Mouse (Mus musculus) brain, embryonic 18.5 days (tissue): ENCODE data around the gene Elf3.
"Not testable (repeated sequence)": the region's sequence is repeated elsewhere in the genome, so short reads cannot be mapped to it uniquely, and the experiment has no call there.

ENCODE experiments used
- DNase-seq: peaks from one replicate; pipeline ENCODE4 v3.0.0-alpha.2; 2012; ENCODE audit warnings: low read depth, low spot score

The Elf3 gene

DNA sequence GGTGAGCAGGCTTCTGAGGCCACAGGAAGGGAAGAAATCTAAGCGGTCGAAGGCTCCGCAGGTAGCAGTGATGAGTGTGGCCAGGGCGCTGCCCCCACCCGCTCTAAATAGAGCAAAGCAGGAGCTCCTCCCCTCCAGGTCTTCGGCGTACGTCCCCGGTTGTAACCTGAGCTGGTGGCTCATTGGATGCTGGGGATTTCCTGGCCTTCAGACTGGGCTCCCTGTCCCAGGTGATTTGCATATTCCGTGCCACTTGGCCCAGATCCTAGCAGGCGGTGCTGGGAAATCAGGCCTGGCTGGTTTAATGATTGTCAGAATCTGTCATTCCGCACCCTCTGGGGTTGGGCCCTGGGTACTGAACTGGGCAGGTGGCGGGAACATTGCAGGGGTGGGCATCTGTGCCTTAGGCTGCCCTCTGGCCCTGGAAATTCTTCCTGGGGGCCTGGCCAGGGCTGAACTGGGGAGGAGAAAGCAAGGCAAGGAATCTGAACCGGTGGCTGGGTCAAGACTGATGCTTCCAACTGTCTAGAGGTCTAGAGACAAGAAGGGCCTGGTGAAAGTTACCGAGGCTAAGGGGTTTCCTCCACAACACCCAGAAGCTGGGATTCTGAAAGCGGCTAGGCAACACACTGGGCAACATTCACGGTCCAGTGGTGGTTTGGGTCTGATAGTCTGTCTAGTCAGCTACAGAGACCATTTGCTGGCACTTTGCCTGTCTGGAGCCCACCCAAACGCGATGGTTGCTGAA is at the start of gene Elf3:
TSS of gene Elf3 (minus strand) at position 189 of the 748 bp plus-strand sequence.
- no peak for DNase-seq

DNA sequence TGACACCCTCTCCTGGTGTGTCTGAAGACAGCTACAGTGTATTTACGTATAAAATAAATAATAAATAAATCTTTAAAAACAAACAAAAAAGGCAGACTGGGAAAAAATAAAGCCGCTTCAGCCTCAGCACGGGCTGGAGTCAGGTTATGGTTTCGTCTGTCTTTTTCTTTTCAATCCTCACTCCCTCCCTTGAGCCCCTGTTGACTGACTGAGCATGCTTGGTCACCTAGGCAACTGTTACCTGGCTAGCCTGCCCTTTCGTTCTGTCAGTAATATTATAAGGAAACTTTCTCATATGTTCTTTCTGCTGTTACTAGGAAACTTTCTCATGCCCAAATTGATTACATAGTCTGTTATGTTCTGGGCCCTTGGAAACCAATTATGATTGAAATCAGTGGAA is 32.5 kb upstream of the Elf3 start:
- DNase-seq = peak; percentile 8

DNA sequence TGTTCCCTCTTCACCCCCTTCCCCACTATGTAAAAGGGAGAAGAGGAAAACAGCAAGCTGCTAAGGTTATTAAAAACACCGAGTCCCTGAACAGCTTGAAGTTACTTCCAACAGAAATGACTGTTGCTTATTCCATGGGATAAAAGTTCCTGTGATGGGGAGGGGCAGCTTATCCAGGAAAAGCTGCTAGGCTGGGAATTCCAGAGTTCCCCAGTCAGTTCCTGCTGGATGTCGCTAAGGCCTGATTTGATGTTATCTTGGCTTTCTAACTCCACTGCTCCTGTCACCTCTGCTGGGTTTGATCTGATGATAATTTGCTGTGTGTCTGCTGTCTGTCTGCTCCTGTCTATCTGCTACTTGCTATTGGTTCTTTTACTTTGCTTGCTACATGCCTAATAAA is 27.9 kb upstream of the Elf3 start:
- DNase-seq = no peak

DNA sequence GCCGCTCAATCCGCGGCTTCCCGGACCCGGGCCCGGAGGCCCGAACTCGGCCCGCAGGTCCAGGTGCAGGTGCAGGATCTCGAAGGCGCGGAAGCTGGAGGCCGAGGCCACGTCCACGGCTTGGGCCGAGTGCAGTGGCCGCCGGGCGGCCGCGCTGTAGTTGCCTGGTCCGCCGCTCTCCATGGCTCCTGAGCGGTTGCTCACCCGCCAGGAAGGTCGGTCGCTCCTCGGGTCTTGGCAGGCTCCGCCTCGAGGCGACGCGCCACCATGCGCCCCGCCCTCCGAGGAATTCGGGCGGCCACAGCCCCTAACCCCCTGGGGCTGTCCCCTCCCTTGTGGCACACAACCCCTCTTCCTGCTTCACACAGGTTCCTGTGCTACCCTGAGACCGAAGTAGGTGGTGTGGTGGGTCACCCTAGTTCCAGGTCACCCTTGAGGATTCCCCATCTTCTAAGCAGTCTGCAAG is 25.5 kb upstream of the Elf3 start, which contains the start of gene Rnpep:
TSS of gene Rnpep (minus strand) at position 259 of the 466 bp plus-strand sequence.
- peak; percentile 36 for DNase-seq

DNA sequence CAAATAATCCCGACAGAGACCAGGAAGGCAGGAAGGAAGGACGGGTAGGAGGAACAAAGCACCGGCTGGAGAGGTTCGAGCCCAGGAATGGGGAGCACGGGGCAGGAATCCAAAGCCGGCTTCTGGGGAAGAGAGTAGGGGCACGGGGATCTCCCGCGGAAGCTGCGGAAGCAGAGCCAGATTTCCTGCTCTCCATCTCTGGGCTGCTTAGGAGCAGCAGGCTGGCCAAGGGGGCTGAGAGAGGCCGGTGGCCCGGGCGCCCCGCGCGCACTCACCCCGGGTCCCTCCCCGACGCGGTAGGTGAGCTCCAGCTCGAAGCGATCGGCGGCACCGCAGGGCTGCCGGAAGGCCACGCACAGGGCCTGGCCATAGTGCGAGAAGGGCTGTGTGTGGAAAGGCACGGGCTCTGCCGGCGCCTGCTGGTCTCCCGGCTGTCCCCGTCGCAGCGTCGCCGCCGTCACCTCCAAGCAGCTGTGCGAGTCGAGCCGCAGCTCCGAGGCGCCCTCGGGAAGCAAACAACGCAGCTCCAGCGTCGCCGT is 25.0 kb upstream of the Elf3 start:
- no peak for DNase-seq

DNA sequence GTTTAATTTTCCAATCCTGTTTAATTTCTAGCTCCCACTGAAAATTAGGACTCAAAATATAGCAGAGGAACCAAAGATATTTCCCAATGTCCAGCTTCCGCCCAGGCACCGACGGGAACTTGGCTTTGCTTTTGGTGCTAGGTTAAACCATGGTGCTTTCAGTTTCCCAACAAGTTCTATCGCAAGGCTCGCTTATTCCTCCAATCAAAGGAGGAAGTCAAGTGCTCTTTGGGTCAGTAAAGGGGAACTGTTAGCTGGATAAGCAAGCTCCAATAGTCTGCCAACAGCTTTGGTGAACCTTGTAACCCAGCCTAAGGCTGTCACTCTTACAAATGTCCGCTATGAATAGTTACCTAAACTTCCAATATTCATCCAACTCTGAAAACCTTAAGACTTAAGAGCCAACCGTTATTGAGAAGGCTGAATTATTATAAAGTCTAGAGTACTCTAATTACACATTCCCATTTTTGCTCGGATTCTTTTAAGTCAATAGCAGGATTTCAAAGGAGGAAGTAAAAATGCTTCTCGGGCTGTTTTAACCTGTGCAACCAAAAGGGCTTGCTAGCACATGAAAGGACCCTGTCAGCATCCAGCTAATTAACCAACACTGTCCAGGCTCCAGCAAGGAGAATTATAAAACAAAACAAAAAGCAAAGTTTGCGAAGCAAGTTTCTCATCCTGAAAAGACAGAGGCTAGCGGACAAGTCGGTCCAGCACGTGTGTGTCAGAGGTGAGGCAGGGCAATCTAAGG is 24.3 kb upstream of the Elf3 start:
- no peak for DNase-seq

DNA sequence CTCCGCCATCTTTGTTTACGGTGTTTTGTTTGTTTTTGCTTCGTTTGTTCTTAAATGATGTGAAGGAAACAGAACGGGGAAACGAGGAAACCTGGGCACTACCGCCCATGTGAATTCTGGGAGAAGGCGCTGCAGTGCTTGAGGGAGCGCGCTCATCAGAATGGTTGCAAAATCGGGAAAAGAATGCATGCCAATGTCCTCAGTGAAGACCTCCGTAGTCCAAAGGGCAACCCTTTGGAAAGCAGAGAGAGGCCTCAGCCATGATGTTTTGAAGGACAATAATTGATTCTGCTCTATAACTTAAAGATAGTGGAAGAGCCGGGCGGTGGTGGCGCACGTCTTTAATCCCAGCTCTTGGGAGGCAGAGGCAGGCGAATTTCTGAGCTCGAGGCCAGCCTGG is 23.5 kb upstream of the Elf3 start:
- no peak for DNase-seq

DNA sequence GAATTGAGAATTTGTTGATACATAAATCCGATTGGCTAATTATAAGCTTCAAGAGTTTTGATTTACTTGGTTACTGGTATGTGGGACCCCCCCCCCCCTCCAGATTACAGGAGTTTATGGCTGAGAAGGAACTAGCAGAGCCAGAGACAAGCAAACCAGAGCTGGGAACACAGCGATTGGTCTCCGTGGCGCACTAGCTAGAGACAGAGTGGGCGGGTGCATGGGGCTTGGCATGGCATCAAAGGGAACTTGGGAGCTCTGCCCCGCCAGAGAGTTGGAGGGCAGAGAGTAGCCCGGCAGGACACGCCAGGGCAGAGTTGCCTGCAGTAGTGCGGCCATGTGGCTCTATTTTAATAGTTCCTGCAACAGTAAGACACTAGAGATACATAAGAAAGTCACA is 22.3 kb upstream of the Elf3 start:
- DNase-seq = no peak

DNA sequence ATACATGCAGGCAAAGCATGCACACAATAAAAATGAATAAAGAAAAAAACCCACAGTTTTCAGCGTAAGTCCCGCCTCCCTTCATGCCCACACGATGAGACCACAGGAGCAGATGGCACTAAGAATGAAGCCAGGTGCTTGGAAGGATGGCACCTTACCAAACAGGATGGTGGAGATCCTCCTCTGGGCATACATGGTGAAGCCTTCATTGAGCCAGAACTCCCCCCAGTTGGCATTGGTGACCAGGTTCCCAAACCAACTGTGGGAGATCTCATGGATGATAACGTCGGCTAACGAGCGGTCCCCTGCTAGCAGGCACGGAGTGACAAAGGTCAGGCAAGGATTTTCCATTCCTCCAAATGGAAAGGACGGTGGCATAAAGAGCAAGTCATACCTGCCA is 13.0 kb upstream of the Elf3 start:
- no peak for DNase-seq

DNA sequence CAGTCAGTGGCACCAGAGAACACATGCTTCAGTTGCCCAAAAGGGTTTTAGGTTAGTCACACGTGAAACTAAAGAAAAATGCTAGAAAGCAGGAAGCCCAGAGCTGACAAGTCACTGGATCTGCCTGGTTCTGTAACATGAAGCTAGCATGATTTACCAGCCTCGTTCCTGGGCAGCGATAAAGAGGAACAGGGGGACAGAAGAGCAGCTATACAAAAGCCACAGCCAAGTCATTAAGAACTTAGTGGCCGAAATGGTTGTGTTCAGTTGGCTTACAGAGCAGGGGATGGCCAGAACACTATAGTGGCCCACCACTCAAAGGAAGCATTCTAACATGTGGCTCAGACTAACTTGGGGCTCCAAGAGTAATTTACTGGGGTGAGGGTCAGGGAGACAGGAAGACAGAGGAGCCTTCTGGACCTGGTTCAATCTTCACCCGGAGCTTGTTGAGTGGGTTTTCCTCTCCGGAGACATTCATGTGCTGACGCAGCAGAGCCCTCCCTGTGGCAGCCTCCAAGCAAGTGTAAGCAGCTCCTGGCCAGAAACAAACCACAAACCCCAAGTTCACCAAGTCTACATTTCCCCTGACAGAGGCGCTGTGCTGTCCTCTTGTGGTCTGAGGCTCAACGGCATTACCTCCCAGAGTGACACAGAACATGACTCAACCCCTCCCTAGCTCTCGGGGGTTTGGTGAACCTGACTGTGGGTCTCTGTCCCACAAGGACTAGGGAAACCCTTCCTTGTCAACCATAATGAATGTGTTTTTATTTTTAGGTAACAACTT is 9.5 kb upstream of the Elf3 start:
- DNase-seq = no peak

DNA sequence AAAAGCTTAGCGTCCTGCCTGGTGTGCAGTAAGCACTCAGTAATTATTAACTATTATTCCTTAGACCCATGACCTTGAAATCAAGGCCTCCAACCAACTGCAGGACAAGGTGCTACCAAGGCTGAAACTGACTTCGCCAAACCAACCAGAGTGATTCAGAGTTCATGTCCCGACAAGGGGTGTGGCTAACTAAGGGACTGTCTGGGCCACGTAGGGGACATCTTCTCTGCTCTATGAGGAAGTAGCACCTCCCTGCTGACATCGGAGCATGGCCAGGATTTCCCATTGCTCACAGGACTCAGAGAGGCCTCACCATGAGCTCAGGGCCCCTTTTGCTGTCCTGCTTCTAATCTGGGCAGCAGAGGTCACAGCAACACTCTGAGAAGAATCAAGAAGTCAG is 7.5 kb upstream of the Elf3 start:
- no peak for DNase-seq

DNA sequence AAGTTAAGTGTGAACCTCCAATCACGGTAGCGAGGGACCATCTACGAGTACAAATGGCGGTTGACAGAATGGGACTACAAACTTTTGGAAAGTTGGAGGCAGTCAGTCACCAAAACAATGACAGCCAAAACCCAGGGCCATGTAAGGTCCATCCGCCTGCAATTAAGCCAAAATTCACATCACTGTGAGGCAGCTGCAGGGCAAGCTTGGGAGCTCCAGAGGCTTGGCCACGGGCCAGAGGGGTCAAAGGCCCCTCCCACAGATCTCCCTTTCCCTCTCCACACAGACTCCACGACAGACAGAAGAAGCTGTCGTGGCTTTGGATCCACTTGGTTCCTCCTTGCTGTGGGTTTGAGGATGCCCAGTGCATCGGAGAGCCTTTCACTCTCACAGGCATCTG is 4.9 kb upstream of the Elf3 start:
- DNase-seq = no peak

DNA sequence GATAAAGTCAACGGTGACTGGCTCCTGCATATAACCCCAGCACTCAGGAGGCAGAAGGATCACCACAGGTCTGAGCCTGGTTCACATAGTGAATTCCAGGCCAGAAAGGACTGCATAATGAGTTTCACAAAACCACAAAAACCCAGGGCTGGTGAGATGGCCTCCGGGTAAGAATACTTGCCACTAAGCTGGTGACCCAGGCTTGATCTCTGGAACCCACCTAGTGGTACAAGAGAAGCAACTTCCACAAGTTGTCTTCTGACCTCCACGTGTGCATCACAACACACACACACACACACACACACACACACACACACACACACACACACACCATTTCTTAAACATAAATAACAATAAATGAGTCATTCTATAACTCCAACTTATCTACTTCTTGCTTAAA is 4.0 kb upstream of the Elf3 start:
- DNase-seq = no peak

DNA sequence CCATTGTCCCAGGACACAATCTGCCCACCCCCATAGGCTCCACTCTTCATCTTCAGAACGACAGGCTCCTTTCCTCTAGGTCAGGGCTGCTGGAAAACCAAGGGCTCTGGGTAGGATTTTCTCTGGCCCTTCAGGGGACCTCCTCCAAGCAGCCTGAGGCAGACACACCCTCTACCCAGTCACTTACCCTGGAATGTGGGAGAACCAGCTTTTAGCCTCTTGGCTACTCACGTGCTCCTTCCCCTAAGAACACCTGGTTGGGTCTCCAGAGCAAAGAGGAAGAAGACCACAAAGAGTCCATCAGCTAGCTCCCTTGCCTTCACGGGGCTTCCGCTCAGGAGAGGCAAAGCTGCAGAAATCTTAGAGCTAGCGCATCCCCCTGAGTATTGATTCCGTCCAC is 2.6 kb upstream of the Elf3 start:
- DNase-seq = no peak

DNA sequence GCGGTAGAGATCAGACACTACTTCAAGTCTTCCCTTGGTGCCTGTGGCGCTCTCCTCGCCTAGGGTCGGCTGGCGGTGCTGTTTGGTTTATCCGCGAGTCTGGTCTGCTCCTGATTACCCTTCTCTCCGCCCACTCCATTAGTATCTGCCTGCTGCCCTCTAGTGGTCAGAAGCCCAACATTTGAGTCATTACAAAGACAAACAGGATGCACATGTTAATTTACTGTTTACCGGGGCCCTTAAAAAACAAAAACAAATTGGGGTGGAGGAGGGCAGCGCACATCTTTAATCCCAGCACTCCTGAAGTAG is 714 bp upstream of the Elf3 start:
- peak; percentile 54 for DNase-seq

DNA sequence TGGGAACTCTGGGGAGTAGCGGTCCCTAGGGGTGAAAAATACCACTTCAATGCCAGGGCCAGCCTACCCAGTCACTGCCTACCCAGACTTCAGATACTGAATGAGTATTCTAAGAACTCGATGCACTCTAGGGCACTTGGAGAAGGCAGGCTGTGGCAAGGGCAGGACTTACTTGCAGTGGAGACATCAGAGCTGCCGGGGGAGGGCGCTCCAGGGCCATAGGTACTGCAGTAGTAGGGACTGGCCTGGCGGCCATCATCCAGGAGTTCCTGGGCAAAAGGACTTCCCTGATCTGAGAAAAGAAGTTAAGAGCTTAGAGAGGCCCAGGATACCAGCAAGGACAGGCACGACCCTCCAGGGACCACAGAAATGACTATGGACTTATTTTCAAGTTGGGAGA is 2.1 kb downstream of the Elf3 start:
- no peak for DNase-seq

DNA sequence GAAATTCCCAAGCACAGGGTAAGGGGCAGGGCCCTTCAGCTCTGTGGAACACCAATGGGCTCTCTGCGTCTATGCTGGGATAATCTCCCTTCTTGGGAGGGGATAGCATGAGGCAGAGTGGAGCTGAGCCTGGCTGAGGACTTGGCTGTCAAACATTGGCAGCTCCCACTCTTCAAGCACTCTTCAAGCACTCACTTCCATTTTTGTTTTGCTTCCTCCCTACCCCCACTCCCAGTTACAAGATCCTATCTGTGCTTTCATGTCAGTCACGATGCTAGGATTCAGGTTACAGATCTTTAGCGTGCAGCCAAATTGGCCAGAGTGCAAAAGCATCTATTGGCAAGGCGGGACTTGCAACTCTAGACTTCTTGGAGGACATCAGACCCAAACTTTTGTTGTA is 5.5 kb downstream of the Elf3 start:
- DNase-seq = no peak

DNA sequence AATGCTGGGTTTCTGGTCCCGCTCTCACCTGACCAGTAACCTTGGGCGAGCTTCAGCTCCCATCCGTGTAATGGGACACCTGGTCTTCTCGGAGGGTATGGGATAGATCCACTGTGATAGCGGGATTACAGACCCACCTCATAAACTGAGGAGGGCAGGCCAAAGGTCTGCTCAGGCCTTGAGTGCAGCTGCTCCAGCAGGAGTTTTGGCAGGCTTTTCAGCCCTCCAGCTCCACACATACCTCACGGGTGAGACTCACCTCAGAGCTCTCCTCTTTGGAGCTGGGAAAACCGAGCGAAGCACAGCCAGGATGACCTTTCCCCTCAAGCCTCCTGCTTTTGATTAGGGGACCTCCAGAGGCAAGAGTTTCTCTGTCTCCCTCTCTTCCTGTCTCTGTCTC is 7.0 kb downstream of the Elf3 start:
- no peak for DNase-seq

DNA sequence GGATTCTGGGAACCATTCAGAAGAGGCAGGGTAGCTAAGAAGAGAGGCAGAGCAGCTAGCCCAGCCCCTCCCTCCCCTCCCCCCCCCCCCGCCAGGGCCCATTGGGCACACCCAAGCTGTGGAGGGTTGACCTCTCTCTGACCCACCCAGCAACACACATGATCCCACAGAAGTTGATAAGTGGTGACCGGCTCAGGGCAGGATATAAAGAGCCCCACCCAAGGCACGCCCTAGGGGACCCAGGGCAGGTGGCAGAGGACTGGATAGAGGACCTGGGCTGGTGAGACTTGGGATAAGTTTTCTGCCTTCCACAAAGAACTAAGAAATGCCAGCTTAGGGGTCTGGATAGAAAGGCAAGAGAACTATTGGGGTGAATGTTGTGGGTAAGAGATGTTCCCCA is 7.7 kb downstream of the Elf3 start:
- DNase-seq = no peak

DNA sequence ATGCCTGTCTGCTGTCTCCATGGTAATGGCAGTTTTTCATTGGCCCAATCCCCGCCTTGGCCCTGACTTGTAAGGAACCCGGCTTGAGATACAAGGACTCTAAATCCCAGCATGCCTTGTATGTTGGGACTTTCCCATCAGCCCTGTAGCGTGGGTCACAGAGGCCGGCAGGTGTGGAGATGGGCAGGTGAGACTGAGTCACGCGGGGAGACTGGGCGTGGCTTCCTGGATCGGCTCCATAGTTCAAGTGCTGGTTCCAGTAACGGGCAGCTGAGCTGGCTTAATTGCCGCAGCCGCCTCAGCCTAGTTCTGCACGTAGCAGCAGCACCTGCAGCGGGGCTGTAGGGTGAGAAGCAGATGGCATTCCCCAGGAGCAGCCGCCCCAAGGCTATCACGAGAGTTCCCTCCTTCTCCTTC is 9.9 kb downstream of the Elf3 start:
- DNase-seq = peak; percentile 59

DNA sequence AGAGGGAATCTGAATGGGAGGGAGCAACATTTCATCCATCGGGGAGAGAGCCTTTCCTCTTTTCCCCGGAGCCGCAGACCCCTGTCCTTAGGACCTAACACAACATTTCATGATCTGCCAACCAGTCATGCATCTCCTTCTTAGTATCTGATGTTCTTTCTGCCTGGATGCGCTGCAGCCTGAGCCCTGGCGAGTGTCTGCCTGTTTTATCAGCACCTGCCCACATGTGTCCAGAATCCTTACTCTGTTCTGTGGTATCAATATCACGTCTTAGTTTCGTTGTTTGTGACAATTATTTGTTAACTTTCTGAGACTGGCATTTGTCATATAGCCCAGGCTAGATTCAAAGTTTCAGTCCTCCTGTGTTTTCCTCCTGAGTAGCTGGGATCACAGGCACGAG is 14.4 kb downstream of the Elf3 start:
- DNase-seq = no peak

DNA sequence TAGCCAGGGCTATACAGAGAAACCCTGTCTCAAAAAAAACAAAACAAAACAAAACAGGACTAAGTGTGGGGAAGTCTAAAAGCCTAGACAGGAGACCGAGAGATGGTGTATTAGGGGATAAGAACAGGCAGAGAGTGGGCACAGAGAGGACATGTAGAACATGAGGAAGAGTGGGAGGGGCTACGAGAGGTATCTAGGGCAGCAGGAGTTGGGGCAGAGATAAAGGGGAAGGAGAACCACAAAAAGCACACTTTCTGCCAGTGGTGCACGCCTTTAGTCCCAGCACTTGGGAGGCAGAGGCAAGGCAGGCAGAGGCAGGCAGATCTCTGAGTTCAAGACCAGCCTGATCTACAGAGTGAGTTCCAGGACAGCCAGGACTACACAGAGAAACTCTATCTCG is 18.2 kb downstream of the Elf3 start:
- not testable (repeated sequence) for DNase-seq
